Mouse (Mus musculus) forebrain, embryonic 13.5 days (tissue): ENCODE data around the gene Arih1. TPM values are rescaled to one million over a fixed set of nuclear protein-coding genes. Genes with fewer than 3 reads are reported as not detected.

Experiments
- ATAC-seq: fragments of 200-750 bp; cut with Nextera tagmentation; 2 replicates; pipeline ENCODE4 v1.8.0; 2017
- H3K27ac ChIP-seq: fragments of 300-500 bp; sonication (generic); 2 replicates; pipeline ENCODE4 v1.5.1; 2015; ENCODE audit warnings: inconsistent platforms, mild to moderate bottlenecking, moderate library complexity
- H3K27me3 ChIP-seq: fragments of 300-500 bp; sonication (generic); 2 replicates; pipeline ENCODE4 v1.6.1; 2015; ENCODE audit warnings: mild to moderate bottlenecking, inconsistent platforms
- H3K36me3 ChIP-seq: fragments of 300-500 bp; sonication (generic); 2 replicates; pipeline ENCODE4 v1.6.1; 2015; ENCODE audit warnings: mild to moderate bottlenecking, inconsistent platforms; ENCODE audit not compliant: poor library complexity, severe bottlenecking
- H3K4me1 ChIP-seq: fragments of 300-500 bp; sonication (generic); 2 replicates; pipeline ENCODE4 v1.6.1; 2015; ENCODE audit warnings: inconsistent platforms
- H3K4me2 ChIP-seq: fragments of 300-500 bp; sonication (generic); 2 replicates; pipeline ENCODE4 v1.6.1; 2015; ENCODE audit warnings: inconsistent platforms, mild to moderate bottlenecking, moderate library complexity
- H3K4me3 ChIP-seq: fragments of 300-500 bp; sonication (generic); 2 replicates; pipeline ENCODE4 v1.5.1; 2015; ENCODE audit warnings: mild to moderate bottlenecking, inconsistent platforms
- H3K9ac ChIP-seq: fragments of 300-500 bp; sonication (generic); 2 replicates; pipeline ENCODE4 v1.6.1; 2015; ENCODE audit warnings: mild to moderate bottlenecking, inconsistent platforms
- H3K9me3 ChIP-seq: fragments of 300-500 bp; sonication (generic); replicated peaks from 2 replicates; pipeline ENCODE4 v1.6.1; 2016; ENCODE audit warnings: inconsistent platforms
- WGBS: fragments of 180-500 bp; shearing (Covaris S2); methylation state at CpG from one replicate; pipeline ENCODE4 v1.1.7; 2015; 5-methylcytosine and 5-hydroxymethylcytosine counted together
- polyA plus RNA-seq: library from polyadenylated mRNA; unstranded; fragments of >200 nt; fragmentation: Nextera tagmentation; extraction: Ambion mirVana; gene quantifications from 2 replicates; pipeline ENCODE4 v1.2.1, GENCODE M21; 2015

Arih1 gene
- polyA plus RNA-seq, 1 experiment from 2014 or later, result 19.0 TPM

DNA sequence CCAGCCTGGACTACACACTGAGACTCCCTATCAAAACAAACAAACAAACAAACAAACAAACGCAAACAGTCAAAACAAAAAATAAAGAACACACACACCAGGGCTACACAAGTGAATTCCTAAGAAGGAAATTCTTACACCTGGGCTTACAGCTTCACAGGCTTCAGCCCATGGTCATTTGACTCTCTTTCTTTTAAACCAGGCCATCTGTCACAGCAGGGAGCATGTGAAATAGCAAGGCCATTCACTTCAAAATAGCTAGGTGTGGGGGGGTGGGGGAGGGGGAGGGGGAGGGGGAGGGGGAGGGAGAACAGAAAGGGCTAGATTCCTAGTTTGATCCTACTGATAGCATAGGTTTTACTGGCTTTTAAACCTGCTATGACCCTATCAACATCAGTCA, 21.7 kb upstream of the Arih1 start:
- H3K36me3 ChIP-seq, result no peaks in the 10 kb centered on the region
- no peaks in the 10 kb centered on the region for H3K4me1 ChIP-seq
- no peak overlapping the region for H3K4me2 ChIP-seq
- H3K27ac ChIP-seq, result no peak overlapping the region
- WGBS, result 63% methylated on average over 1 of the region's 1 CpGs
- ATAC-seq, result no peak
- H3K9me3 ChIP-seq, result no peaks in the 10 kb centered on the region
- H3K4me3 ChIP-seq, result no peak overlapping the region
- no peak overlapping the region for H3K9ac ChIP-seq
- no peaks in the 10 kb centered on the region for H3K27me3 ChIP-seq

DNA sequence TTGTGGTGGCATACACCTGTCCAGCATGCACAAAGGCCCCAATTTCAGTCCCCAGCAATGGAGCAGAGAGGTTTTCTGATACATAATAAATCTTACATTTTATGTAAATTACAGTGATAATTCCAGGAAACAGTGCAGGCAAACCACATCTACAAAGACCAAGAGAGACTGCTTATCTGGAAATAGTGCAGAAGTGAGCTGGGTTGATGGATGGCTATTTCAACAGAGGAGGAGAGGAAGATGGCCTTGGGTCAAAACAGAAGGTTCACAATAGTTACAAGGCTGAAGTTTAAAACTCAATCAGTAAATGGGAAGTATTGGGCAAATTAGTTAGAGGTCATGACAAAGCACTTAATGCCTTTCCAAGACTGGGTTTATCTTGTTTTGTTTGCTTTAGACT, 913 bp upstream of the Arih1 start:
- peak overlapping the region; percentile 100 for H3K27ac ChIP-seq
- H3K9me3 ChIP-seq, result no peaks in the 10 kb centered on the region
- peak overlapping the region; percentile 84 for H3K4me2 ChIP-seq
- H3K27me3 ChIP-seq, result no peaks in the 10 kb centered on the region
- ATAC-seq, result no peak
- H3K9ac ChIP-seq, result peak overlapping the region; percentile 99
- H3K4me1 ChIP-seq, result peaks cover 25% of the 10 kb centered on the region
- H3K36me3 ChIP-seq, result no peaks in the 10 kb centered on the region
- H3K4me3 ChIP-seq, result peak overlapping the region; percentile 100

DNA sequence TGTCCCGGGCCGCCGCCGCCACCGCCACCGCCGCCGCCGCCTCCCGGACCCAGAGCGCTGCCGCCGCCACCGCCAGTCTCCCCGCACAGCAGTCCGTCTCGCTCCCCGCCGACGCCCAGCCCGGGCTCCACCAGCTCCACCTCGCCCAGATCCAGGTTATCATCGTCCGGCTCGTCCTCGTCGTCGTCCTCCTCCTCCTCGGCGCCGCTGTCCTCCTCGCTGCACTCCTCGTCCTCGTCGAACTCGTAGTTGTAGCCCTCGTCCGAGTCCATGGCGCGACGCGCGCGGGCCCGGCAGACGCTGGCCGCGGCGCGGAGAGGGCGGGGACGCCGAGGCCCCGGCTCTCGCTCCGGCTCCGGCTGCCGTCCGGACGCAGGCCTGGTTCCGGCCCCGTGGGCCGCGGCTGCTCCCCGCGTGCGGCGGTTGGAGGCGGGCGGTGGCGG, 321 bp downstream of the Arih1 start:
- Histone ChIP-seq H3K27me3 (no peaks in the 10 kb centered on the region), H3K27ac (peak overlapping the region; percentile 100), H3K9me3 (no peaks in the 10 kb centered on the region), H3K4me1 (peaks cover 27% of the 10 kb centered on the region), H3K4me3 (peak overlapping the region; percentile 100), H3K36me3 (no peaks in the 10 kb centered on the region), H3K4me2 (peak overlapping the region; percentile 84), H3K9ac (peak overlapping the region; percentile 99)
- peak; percentile 72; the same call in 1 of the 2 replicates for ATAC-seq
- WGBS, result under 1% methylated on average over 41 of the region's 71 CpGs

DNA sequence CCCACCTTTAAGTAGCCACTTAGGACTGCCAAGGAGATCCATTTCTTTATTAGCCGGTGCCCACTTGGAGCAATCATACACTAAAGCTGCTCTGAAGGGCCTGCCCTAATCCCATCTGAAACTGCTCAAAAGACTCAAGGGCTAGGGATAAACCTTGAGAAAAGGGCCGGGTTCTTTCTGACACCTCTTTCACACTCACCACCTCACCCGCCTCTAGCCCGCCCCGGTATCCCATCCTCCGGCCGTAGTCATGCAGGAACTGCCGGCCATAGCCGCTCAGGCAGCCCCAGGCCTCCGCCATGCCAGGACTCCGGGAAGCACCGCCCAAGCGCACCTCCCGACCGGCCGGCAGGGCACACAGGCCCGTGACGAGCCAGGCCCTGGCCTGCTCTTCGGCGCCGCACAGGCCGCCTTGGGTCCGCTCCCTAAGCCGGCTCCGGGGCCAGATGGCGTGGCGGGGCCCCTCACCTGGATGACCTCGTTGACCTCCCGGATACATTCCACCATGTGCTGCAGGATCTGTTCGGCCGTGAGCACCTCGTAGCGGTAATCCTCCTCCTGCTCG, 825 bp downstream of the Arih1 start:
- no peaks in the 10 kb centered on the region for H3K36me3 ChIP-seq
- H3K4me3 ChIP-seq, result peak overlapping the region; percentile 100
- H3K9me3 ChIP-seq, result no peaks in the 10 kb centered on the region
- peak overlapping the region; percentile 99 for H3K9ac ChIP-seq
- peaks cover 27% of the 10 kb centered on the region for H3K4me1 ChIP-seq
- H3K27me3 ChIP-seq, result no peaks in the 10 kb centered on the region
- WGBS, result under 1% methylated on average over 34 of the region's 34 CpGs
- peak overlapping the region; percentile 84 for H3K4me2 ChIP-seq
- peak; percentile 44 for ATAC-seq
- H3K27ac ChIP-seq, result peak overlapping the region; percentile 100

DNA sequence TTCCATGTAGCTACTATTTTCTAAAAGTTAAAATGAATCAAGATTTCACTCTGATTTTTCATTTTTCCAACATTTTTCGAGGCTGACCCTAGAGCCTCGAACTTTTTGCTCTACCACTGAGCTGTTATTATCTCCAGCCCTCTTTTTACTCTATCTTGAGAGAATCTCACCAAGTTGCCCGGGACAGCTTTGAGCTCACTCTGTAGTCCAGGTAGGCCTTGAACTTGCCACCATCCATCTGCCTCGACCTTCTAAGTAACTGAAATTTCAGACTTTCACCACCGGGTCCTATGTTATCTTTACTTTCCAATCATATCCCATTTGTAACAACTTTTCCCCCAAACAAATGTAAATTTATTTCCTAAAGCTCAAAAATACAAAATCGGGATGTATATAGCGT, 1.7 kb downstream of the Arih1 start:
- Histone ChIP-seq H3K9ac (peak overlapping the region; percentile 99), H3K4me1 (peaks cover 29% of the 10 kb centered on the region), H3K27ac (no peak overlapping the region), H3K27me3 (no peaks in the 10 kb centered on the region), H3K9me3 (no peaks in the 10 kb centered on the region), H3K4me2 (peak overlapping the region; percentile 84), H3K4me3 (peak overlapping the region; percentile 100), H3K36me3 (no peaks in the 10 kb centered on the region)
- WGBS, result 18% methylated on average over 7 of the region's 7 CpGs
- ATAC-seq, result no peak

DNA sequence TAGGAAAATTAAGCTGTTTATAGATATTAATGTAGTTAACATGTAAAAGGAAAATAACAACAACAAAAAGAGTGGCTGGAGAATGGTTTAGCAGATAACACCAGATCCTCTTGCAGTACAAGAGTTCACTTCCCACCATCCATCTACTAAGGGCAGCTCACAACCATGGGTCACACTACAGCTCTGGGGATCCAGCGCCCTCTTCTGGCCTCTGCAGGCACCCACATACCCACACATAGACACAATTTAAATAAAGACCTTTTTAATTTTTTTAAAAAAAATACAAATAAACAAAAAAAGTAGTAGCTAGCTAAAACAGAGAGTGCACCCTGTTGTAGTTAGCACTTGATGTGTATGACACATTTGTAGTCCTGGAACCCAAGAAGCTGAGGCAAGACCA, 4.0 kb downstream of the Arih1 start:
- Histone ChIP-seq H3K36me3 (no peaks in the 10 kb centered on the region), H3K27me3 (no peaks in the 10 kb centered on the region), H3K4me1 (peaks cover 35% of the 10 kb centered on the region), H3K4me2 (peak overlapping the region; percentile 26; the same call in 1 of the 2 replicates), H3K9me3 (no peaks in the 10 kb centered on the region), H3K4me3 (no peak overlapping the region), H3K27ac (no peak overlapping the region), H3K9ac (no peak overlapping the region)
- WGBS, result 31% methylated on average over 1 of the region's 1 CpGs
- ATAC-seq, result no peak

DNA sequence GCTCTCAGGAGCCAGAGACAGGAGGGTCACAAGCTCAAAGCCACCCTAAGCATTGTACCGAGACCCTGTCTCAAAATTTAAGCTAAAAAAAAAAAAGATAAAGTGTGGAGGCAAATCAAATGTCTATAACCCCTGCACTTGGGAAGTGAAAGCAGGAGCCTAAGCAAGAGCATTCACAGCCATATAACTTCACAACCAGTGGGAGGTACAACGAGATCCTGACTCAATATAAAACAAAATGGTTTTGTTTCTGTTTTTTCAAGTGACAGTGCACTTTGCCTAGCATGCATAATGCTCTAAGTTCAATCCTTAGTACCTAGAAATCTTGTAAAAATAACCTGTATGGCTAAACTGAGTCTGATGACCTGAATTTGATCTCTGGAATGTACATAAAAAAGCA, 9.8 kb downstream of the Arih1 start:
- H3K36me3 ChIP-seq, result peaks cover 12% of the 10 kb centered on the region
- H3K9me3 ChIP-seq, result no peaks in the 10 kb centered on the region
- no peak overlapping the region for H3K27ac ChIP-seq
- H3K4me3 ChIP-seq, result no peak overlapping the region
- no peak overlapping the region for H3K4me2 ChIP-seq
- 91% methylated on average over 2 of the region's 2 CpGs for WGBS
- H3K27me3 ChIP-seq, result no peaks in the 10 kb centered on the region
- no peak for ATAC-seq
- H3K4me1 ChIP-seq, result peaks cover 18% of the 10 kb centered on the region; the same call in 1 of the 2 replicates
- H3K9ac ChIP-seq, result no peak overlapping the region

DNA sequence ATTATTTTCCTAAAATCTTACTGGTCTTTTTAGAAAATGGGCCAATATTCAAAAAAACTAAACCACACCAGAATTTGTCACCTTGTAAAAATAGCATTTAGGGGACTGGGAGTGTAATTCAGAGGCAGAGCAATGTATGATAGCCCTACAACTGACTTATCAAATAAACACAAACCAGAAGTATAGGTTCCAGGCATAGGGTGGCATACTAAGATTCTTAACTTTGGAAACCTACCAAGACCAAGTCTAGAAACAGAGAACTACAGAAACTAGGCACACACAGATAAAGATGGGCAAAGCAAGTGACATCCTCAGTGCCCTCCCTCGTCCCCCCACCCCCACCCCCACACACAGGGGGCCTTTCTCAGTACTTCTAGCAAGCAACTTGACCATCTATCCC, 11.6 kb downstream of the Arih1 start:
- Histone ChIP-seq H3K36me3 (peaks cover 12% of the 10 kb centered on the region), H3K27me3 (no peaks in the 10 kb centered on the region), H3K4me1 (peaks cover 17% of the 10 kb centered on the region; the same call in 1 of the 2 replicates), H3K9me3 (no peaks in the 10 kb centered on the region), H3K27ac (no peak overlapping the region), H3K4me2 (no peak overlapping the region), H3K4me3 (no peak overlapping the region), H3K9ac (no peak overlapping the region)
- 89% methylated on average over 1 of the region's 1 CpGs for WGBS
- no peak for ATAC-seq

DNA sequence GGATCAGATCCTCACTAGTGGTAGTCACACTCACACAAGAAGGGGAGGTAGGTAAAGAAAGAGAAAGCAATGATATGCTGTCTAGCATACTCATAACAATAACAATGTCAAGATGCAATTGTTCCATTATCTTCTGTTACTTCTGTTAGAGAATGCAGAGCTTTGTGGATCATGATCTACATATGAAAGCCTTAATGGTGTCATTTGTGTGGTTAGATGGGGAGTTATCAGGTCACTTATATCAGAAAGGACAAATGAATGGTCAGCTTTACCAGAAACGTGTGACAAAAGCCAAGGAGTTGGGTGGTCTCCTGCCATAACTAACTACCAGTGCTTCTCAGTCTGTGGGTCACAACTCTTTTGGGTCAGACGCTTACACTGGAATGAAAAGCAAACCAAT, 13.2 kb downstream of the Arih1 start:
- Histone ChIP-seq H3K36me3 (peaks cover 12% of the 10 kb centered on the region), H3K27ac (no peak overlapping the region), H3K9ac (no peak overlapping the region), H3K4me3 (no peak overlapping the region), H3K4me1 (peaks cover 14% of the 10 kb centered on the region; the same call in 1 of the 2 replicates), H3K4me2 (no peak overlapping the region), H3K9me3 (no peaks in the 10 kb centered on the region), H3K27me3 (no peaks in the 10 kb centered on the region)
- 70% methylated on average over 2 of the region's 2 CpGs for WGBS
- ATAC-seq, result no peak

DNA sequence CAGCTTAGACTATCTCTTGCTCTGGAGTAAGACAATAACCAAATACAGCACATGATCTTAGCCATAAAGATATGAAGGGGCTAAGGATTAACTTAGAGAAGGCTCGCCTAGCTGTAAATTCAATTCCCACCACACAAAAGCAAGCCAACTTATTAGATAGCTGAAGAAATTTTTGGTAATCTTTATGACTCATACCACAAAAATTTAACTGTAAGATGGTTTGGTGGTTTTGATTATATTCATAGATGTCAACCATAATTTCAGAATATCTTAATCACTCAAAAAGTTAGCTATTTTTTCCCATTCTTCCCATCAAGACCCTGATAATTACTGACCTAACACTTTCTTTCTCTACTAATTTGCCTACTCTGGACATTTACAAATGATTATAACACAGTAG, 17.0 kb downstream of the Arih1 start:
- Histone ChIP-seq H3K27me3 (no peaks in the 10 kb centered on the region), H3K4me2 (no peak overlapping the region), H3K4me3 (no peak overlapping the region), H3K9me3 (no peaks in the 10 kb centered on the region), H3K4me1 (peaks cover 14% of the 10 kb centered on the region; the same call in 1 of the 2 replicates), H3K27ac (no peak overlapping the region), H3K36me3 (peaks cover 8% of the 10 kb centered on the region; the same call in 1 of the 2 replicates), H3K9ac (no peak overlapping the region)
- no peak for ATAC-seq
- 93% methylated on average over 1 of the region's 1 CpGs for WGBS

DNA sequence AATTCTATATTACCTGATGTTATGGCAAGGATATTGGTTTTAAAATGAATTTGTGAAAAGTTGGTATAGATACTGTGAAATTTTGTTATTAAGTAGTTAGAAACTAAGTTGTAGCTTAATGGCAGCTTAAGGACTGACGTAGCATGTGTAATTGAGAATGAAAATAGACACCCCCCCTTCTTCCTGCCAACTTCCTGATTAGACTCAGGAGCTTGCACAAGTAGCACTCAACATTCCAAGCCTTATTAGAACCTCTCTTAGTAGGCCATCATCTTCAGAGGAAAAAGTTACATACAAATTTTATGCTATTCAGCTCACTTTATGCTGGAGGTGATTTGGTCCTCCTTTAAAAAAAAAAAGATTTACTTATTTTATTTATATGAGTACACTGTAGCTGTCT, 22.1 kb downstream of the Arih1 start:
- Histone ChIP-seq H3K9ac (no peak overlapping the region), H3K27me3 (no peaks in the 10 kb centered on the region), H3K27ac (no peak overlapping the region), H3K36me3 (no peaks in the 10 kb centered on the region), H3K4me2 (no peak overlapping the region), H3K9me3 (no peaks in the 10 kb centered on the region), H3K4me3 (no peak overlapping the region), H3K4me1 (0 out of 2 replicates have a peak, but pooled peaks cover 5% of the 10 kb centered on the region)
- WGBS, result 81% methylated on average over 1 of the region's 1 CpGs
- no peak for ATAC-seq

DNA sequence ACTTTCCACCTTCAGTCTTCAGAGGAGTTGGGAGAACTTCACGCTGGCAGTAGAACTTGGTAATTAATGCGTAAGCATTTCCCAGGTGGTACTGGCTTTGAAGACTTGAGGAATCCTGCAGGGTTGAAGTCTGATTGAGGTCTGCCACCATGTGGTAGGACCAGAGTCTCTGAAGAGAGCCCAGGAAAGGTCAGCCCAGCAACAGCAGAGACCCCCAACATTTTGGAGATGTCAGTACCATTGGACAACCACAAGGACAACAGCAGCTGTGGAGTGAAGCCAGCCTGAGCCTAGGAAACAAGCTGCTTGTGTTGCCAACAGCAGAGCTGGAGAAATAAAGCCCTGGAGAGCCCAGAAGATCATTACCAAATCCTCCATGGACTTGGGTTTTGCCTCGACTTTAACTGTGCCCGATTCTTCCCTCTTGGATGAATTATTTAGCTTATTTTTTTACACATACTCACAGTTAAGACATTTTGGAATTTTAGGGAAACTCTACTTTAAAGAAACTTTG, 27.4 kb downstream of the Arih1 start:
- Histone ChIP-seq H3K36me3 (0 out of 2 replicates have a peak, but pooled peaks cover 3% of the 10 kb centered on the region), H3K4me1 (peaks cover 3% of the 10 kb centered on the region; the same call in 1 of the 2 replicates), H3K4me3 (no peak overlapping the region), H3K27me3 (no peaks in the 10 kb centered on the region), H3K4me2 (no peak overlapping the region), H3K9ac (no peak overlapping the region), H3K27ac (no peak overlapping the region), H3K9me3 (no peaks in the 10 kb centered on the region)
- no peak for ATAC-seq
- WGBS, result 80% methylated on average over 4 of the region's 4 CpGs

DNA sequence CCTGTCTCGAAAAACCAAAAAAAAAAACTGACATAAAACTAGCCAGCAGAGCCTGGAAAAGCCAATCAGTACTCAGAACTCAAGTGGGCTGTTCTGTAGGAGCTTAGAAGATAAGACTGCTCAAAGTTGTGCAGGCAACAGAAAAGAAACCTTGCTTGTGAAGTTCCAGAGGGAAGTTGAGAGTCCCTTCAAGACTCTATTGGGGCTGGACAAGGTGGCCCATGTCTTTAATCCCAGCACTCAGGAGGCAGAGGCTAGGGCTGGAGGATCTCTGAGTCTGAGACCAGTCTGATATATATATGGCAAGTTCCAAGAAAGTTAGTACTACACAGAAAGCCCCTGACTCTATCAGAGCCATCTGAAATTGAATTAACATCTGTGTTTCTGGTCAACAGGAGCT, 28.0 kb downstream of the Arih1 start:
- Histone ChIP-seq H3K27me3 (no peaks in the 10 kb centered on the region), H3K4me2 (no peak overlapping the region), H3K4me1 (peaks cover 3% of the 10 kb centered on the region; the same call in 1 of the 2 replicates), H3K27ac (no peak overlapping the region), H3K36me3 (0 out of 2 replicates have a peak, but pooled peaks cover 3% of the 10 kb centered on the region), H3K9me3 (no peaks in the 10 kb centered on the region), H3K9ac (no peak overlapping the region), H3K4me3 (no peak overlapping the region)
- WGBS, result 100% methylated on average over 1 of the region's 1 CpGs
- no peak for ATAC-seq
